Mouse (Mus musculus): ENCODE data around the gene Krt82.

The Krt82 gene

GRCm38 (mm10) chr15:101550567-101550966 is at the start of gene Krt82:
TSS of gene Krt82 (minus strand) at chr15:101550667.
- DNase-seq (ENCODE audit: low spot score in 2 of 2), result no peak

GRCm38 (mm10) chr15:101599123-101599522 is 48.7 kb upstream of the Krt82 start:
- DNase-seq (ENCODE audit: low spot score in 2 of 2), result no peak

- DNase-seq (ENCODE audit: low spot score in 2 of 2), result no peak
These were observed 37.7 kb upstream of the Krt82 start for GRCm38 (mm10) chr15:101588216-101588615.

GRCm38 (mm10) chr15:101584456-101584855 is 34.0 kb upstream of the Krt82 start:
- DNase-seq (ENCODE audit: low spot score in 2 of 2), result no peak

- DNase-seq (ENCODE audit: low spot score in 2 of 2), result no peak
These were observed 32.9 kb upstream of the Krt82 start for GRCm38 (mm10) chr15:101583211-101583965.

- peak; percentile 12 to 37 for DNase-seq (ENCODE audit: low spot score in 2 of 2)
These were observed 31.2 kb upstream of the Krt82 start for GRCm38 (mm10) chr15:101581701-101582100.

- DNase-seq (ENCODE audit: low spot score in 2 of 2), result no peak
These were observed 25.0 kb upstream of the Krt82 start for GRCm38 (mm10) chr15:101575506-101575905.

GRCm38 (mm10) chr15:101573796-101574345 is 23.4 kb upstream of the Krt82 start, which contains the start of gene Krt75:
TSS of gene Krt75 (minus strand) at chr15:101573904.
- no peak for DNase-seq (ENCODE audit: low spot score in 2 of 2)

GRCm38 (mm10) chr15:101567780-101568179 is 17.3 kb upstream of the Krt82 start:
- DNase-seq (ENCODE audit: low spot score in 2 of 2), result no peak

GRCm38 (mm10) chr15:101562850-101563249 is 12.4 kb upstream of the Krt82 start, which contains the start of gene Krt90:
TSS of gene Krt90 (minus strand) at chr15:101562950.
- DNase-seq (ENCODE audit: low spot score in 2 of 2), result no peak

GRCm38 (mm10) chr15:101558034-101558646 is 7.7 kb upstream of the Krt82 start:
- DNase-seq (ENCODE audit: low spot score in 2 of 2), result no peak

- DNase-seq (ENCODE audit: low spot score in 2 of 2), result peak in 1 of 2 experiments; percentile 9
These were observed 2.7 kb upstream of the Krt82 start for GRCm38 (mm10) chr15:101553169-101553568.

- DNase-seq (ENCODE audit: low spot score in 2 of 2), result peak in 1 of 2 experiments; percentile 8
These were observed 1.7 kb upstream of the Krt82 start for GRCm38 (mm10) chr15:101552188-101552587.

GRCm38 (mm10) chr15:101544478-101544877 is 6.0 kb downstream of the Krt82 start:
- no peak for DNase-seq (ENCODE audit: low spot score in 2 of 2)

GRCm38 (mm10) chr15:101542543-101542942 is 7.9 kb downstream of the Krt82 start:
- DNase-seq (ENCODE audit: low spot score in 2 of 2), result no peak

- DNase-seq (ENCODE audit: low spot score in 2 of 2), result no peak
These were observed 11.9 kb downstream of the Krt82 start for GRCm38 (mm10) chr15:101538580-101538900.

GRCm38 (mm10) chr15:101537864-101538579 is 12.4 kb downstream of the Krt82 start:
- DNase-seq (ENCODE audit: low spot score in 2 of 2), result no peak

GRCm38 (mm10) chr15:101536054-101536850 is 14.2 kb downstream of the Krt82 start:
- DNase-seq (ENCODE audit: low spot score in 2 of 2), result peak; percentile 12 to 26

GRCm38 (mm10) chr15:101532720-101533119 is 17.7 kb downstream of the Krt82 start, which contains the start of gene Krt84:
TSS of gene Krt84 (minus strand) at chr15:101532820.
- no peak for DNase-seq (ENCODE audit: low spot score in 2 of 2)

- DNase-seq (ENCODE audit: low spot score in 2 of 2), result no peak
These were observed 27.8 kb downstream of the Krt82 start for GRCm38 (mm10) chr15:101522556-101523232.

- DNase-seq (ENCODE audit: low spot score in 2 of 2), result peak; percentile 76 to 87
These were observed 30.7 kb downstream of the Krt82 start for GRCm38 (mm10) chr15:101519792-101520191.
